Mouse (Mus musculus) heart, embryonic 16.5 days (tissue): ENCODE data around the gene Llgl1. TPM values are rescaled to one million over a fixed set of nuclear protein-coding genes. Genes with fewer than 3 reads are reported as not detected.
A peak's percentile ranks its signal among the peaks of the same experiment; 100 is the strongest.

Experiments
- microRNA-seq: library from miRNA; unstranded; fragments of <30 nt; microRNA quantifications from one replicate; pipeline ENCODE4, GENCODE M21; 2017
- polyA plus RNA-seq: library from polyadenylated mRNA; unstranded; fragments of >200 nt; fragmentation: Nextera tagmentation; extraction: Ambion mirVana; gene quantifications from 2 replicates; pipeline ENCODE4 v1.2.1, GENCODE M21; 2015

The Llgl1 gene
- polyA plus RNA-seq, 1 experiment from 2014 or later, result 28.9 TPM

Small RNA genes within 50 kb of the gene (microRNA-seq; reads per million reads assigned to microRNA genes)
- gene Mir5100, result 5.1 reads per million, percentile 19 among the genes with 10 or more reads in this experiment

Other genes with a start within 250 kb of the Llgl1 start
- 65.7 and 65.8 TPM in 2 replicates for gene Drg2, start 245.1 kb upstream of the Llgl1 start, polyA plus RNA-seq
- 0.04 and 0.13 TPM in 2 replicates for gene Myo15, start 230.4 kb upstream of the Llgl1 start, polyA plus RNA-seq
- 33.9 and 37.2 TPM in 2 replicates for gene Alkbh5, start 163.3 kb upstream of the Llgl1 start, polyA plus RNA-seq
- 86.7 and 95.8 TPM in 2 replicates for gene Flii, start 27.5 kb downstream of the Llgl1 start, polyA plus RNA-seq
- gene Mief2, start 28.7 kb downstream of the Llgl1 start, polyA plus RNA-seq, result 18.9 and 21.1 TPM in 2 replicates
- 9.3 and 9.8 TPM in 2 replicates for gene Top3a, start 77.6 kb downstream of the Llgl1 start, polyA plus RNA-seq
- 4.3 and 4.6 TPM in 2 replicates for gene Smcr8, start 77.8 kb downstream of the Llgl1 start, polyA plus RNA-seq
- 50.9 and 52.7 TPM in 2 replicates for gene Shmt1, start 112.0 kb downstream of the Llgl1 start, polyA plus RNA-seq
- gene Dhrs7b, start 130.9 kb downstream of the Llgl1 start, polyA plus RNA-seq, result 29.9 and 33.6 TPM in 2 replicates
- 68.2 and 68.4 TPM in 2 replicates for gene Tmem11, start 179.5 kb downstream of the Llgl1 start, polyA plus RNA-seq
- 16.9 and 17.0 TPM in 2 replicates for gene Natd1, start 215.0 kb downstream of the Llgl1 start, polyA plus RNA-seq
- 67.7 and 69.2 TPM in 2 replicates for gene Map2k3, start 232.3 kb downstream of the Llgl1 start, polyA plus RNA-seq